Mouse (Mus musculus) CH12.LX (cell line): Measurements from ENCODE around the gene Tmeff1. TPM values are rescaled to one million over a fixed set of nuclear protein-coding genes. Genes with fewer than 3 reads are reported as not detected.

Experiments used
- DNase-seq: peaks from one replicate; pipeline ENCODE4 v3.0.0-alpha.2; 2013; ENCODE audit errors: extremely low read depth
- H3K27ac ChIP-seq: 2 replicates; pipeline ENCODE4 v1.5.1; 2012; ENCODE audit warnings: low read depth, mild to moderate bottlenecking, control low read depth, moderate library complexity; ENCODE audit not compliant: insufficient read depth
- H3K27me3 ChIP-seq: replicated peaks from 2 replicates; pipeline ENCODE3; 2012; ENCODE audit warnings: inconsistent platforms
- H3K36me3 ChIP-seq, 2 experiments: replicated peaks in 1 of 2; 2 replicates each; pipeline versions ENCODE3 to v1.6.1; 2012; ENCODE audit warnings: inconsistent platforms in 1 of 2, low read length in 1 of 2, mild to moderate bottlenecking in 1 of 2, mixed read lengths in 1 of 2, moderate library complexity in 1 of 2; ENCODE audit not compliant: control insufficient read depth in 1 of 2, insufficient read depth in 1 of 2
- H3K4me1 ChIP-seq, 2 experiments: 2 replicates each; pipeline ENCODE4 v1.6.1; 2012; ENCODE audit warnings: inconsistent platforms in 1 of 2, moderate library complexity in 1 of 2; ENCODE audit not compliant: insufficient read depth in 2 of 2, control insufficient read depth in 1 of 2
- H3K4me2 ChIP-seq: 2 replicates; pipeline ENCODE4 v1.6.1; 2012; ENCODE audit warnings: low read depth, mild to moderate bottlenecking, control low read depth; ENCODE audit not compliant: poor library complexity, insufficient read depth, severe bottlenecking
- H3K4me3 ChIP-seq, 3 experiments: fragments of 150-350 bp in 1 of 3; sonication (generic) in 1 of 3; replicated peaks in 1 of 3; 2 replicates each; pipeline versions ENCODE3 to v1.5.1; 2011 to 2012; ENCODE audit warnings: low read depth in 2 of 3, low read length in 2 of 3, mild to moderate bottlenecking in 2 of 3, moderate library complexity in 2 of 3, control low read depth in 1 of 3, improper control_type of control experiment in 1 of 3, inconsistent platforms in 1 of 3, mixed read lengths in 1 of 3; ENCODE audit not compliant: poor library complexity in 1 of 3
- H3K79me2 ChIP-seq: replicated peaks from 2 replicates; pipeline ENCODE4 v1.6.1; 2012; ENCODE audit warnings: mild to moderate bottlenecking, moderate library complexity; ENCODE audit not compliant: control insufficient read depth, poor library complexity, insufficient read depth, severe bottlenecking; ENCODE audit errors: extremely low read depth
- H3K9ac ChIP-seq: 2 replicates; pipeline ENCODE4 v1.6.1; 2012; ENCODE audit warnings: low read depth, mild to moderate bottlenecking, control low read depth, moderate library complexity; ENCODE audit not compliant: insufficient read depth
- H3K9me3 ChIP-seq: replicated peaks from 2 replicates; pipeline ENCODE3; 2012; ENCODE audit warnings: low read length, inconsistent platforms, mixed read lengths
- CHD2 ChIP-seq: IDR thresholded peaks from 2 replicates; pipeline ENCODE4 v1.6.1; 2011; ENCODE audit warnings: low read length, improper control_type of control experiment
- CTCF ChIP-seq, 2 experiments: IDR thresholded peaks in 1 of 2; conservative IDR thresholded peaks in 1 of 2; 2 replicates each; pipeline ENCODE4 v1.5.1; 2011 to 2012; ENCODE audit warnings: low read depth in 2 of 2, low read length in 2 of 2, improper control_type of control experiment in 1 of 2, inconsistent platforms in 1 of 2, mild to moderate bottlenecking in 1 of 2, moderate library complexity in 1 of 2
- EP300 ChIP-seq: IDR thresholded peaks from 2 replicates; pipeline ENCODE4 v1.6.1; 2011; ENCODE audit warnings: low read length, improper control_type of control experiment
- ETS1 ChIP-seq: conservative IDR thresholded peaks from 2 replicates; pipeline ENCODE4 v1.6.1; 2012; ENCODE audit warnings: low read depth, mild to moderate bottlenecking, inconsistent platforms, low read length, improper control_type of control experiment, moderate library complexity
- GABPA ChIP-seq: IDR thresholded peaks from 2 replicates; pipeline ENCODE4 v1.6.1; 2012; ENCODE audit warnings: low read depth, low read length, improper control_type of control experiment, inconsistent platforms; ENCODE audit not compliant: insufficient replicate concordance
- HCFC1 ChIP-seq: IDR thresholded peaks from 2 replicates; pipeline ENCODE4 v1.6.1; 2012; ENCODE audit warnings: low read depth, mild to moderate bottlenecking, inconsistent platforms, low read length, improper control_type of control experiment
- IRF4 ChIP-seq: IDR thresholded peaks from 2 replicates; pipeline ENCODE4 v1.6.1; 2014; ENCODE audit warnings: low read depth, mild to moderate bottlenecking, inconsistent platforms, low read length, improper control_type of control experiment
- KAT2A ChIP-seq: IDR thresholded peaks from 2 replicates; pipeline ENCODE4 v1.6.1; 2012; ENCODE audit warnings: low read length, improper control_type of control experiment, inconsistent platforms; ENCODE audit not compliant: insufficient replicate concordance
- MAX ChIP-seq: IDR thresholded peaks from 2 replicates; pipeline ENCODE4 v1.6.1; 2011; ENCODE audit warnings: low read length, improper control_type of control experiment
- MXI1 ChIP-seq: IDR thresholded peaks from 2 replicates; pipeline ENCODE4 v1.6.1; 2011; ENCODE audit warnings: mild to moderate bottlenecking, low read depth, low read length, improper control_type of control experiment
- NELFE ChIP-seq: IDR thresholded peaks from 2 replicates; pipeline ENCODE4 v1.6.1; 2011; ENCODE audit warnings: low read depth, low read length, improper control_type of control experiment
- NRF1 ChIP-seq: IDR thresholded peaks from 2 replicates; pipeline ENCODE4 v1.6.1; 2014; ENCODE audit warnings: low read depth, mild to moderate bottlenecking, inconsistent platforms, low read length, improper control_type of control experiment, moderate library complexity
- PAX5 ChIP-seq: IDR thresholded peaks from 2 replicates; pipeline ENCODE4 v1.6.1; 2012; ENCODE audit warnings: low read length, inconsistent platforms, mixed read lengths
- POLR2A ChIP-seq: IDR thresholded peaks from 2 replicates; pipeline ENCODE4 v1.6.1; 2011; ENCODE audit warnings: low read depth, mild to moderate bottlenecking, improper control_type of control experiment, low read length
- RAD21 ChIP-seq: IDR thresholded peaks from 2 replicates; pipeline ENCODE4 v1.6.1; 2011; ENCODE audit warnings: low read depth, mild to moderate bottlenecking, low read length, improper control_type of control experiment, moderate library complexity
- SMC3 ChIP-seq: IDR thresholded peaks from 2 replicates; pipeline ENCODE4 v1.6.1; 2011; ENCODE audit warnings: low read depth, low read length, improper control_type of control experiment
- TBP ChIP-seq: conservative IDR thresholded peaks from 2 replicates; pipeline ENCODE4 v1.6.1; 2011; ENCODE audit warnings: low read depth, low read length, improper control_type of control experiment
- UBTF ChIP-seq: IDR thresholded peaks from 2 replicates; pipeline ENCODE4 v1.6.1; 2012; ENCODE audit warnings: low read depth, mild to moderate bottlenecking, inconsistent platforms, low read length, improper control_type of control experiment, moderate library complexity
- USF1 ChIP-seq: IDR thresholded peaks from 2 replicates; pipeline ENCODE4 v1.6.1; 2014; ENCODE audit warnings: low read depth, mild to moderate bottlenecking, inconsistent platforms, low read length, improper control_type of control experiment
- ZMIZ1 ChIP-seq: IDR thresholded peaks from 2 replicates; pipeline ENCODE4 v1.6.1; 2012; ENCODE audit warnings: low read depth, mild to moderate bottlenecking, inconsistent platforms, low read length, improper control_type of control experiment
- ZNF384 ChIP-seq: IDR thresholded peaks from 2 replicates; pipeline ENCODE4 v1.6.1; 2012; ENCODE audit warnings: low read depth, low read length, improper control_type of control experiment, inconsistent platforms
- dilution Hi-C: fragments of 300-500 bp; cut with MboI; formaldehyde crosslinking; loops from 2 replicates; pipeline ENCODE4 v1.14.3; 2020; ENCODE audit warnings: low sequenced_read_pairs; ENCODE audit not compliant: extremely low pct_unique_long_range_greater_than_20kb, extremely low pct_ligation_motif_present
- in situ Hi-C: fragments of 300-500 bp; cut with MboI; formaldehyde crosslinking; loops from 3 replicates; pipeline ENCODE4 v1.14.3; 2019; ENCODE audit warnings: low sequenced_read_pairs, low pct_ligation_motif_present, low pct_unique_long_range_greater_than_20kb, mixed read lengths
- polyA plus RNA-seq: library from polyadenylated mRNA; unstranded; fragments of >175 nt; gene quantifications from 2 replicates; pipeline ENCODE4 v1.2.1, GENCODE M21; 2012; ENCODE audit warnings: low read depth; ENCODE audit not compliant: insufficient read length
- total RNA-seq, 2 experiments: library from RNA; depleted of rRNA; stranded (reverse); fragments of 300-350 nt in 1 of 2; fragments of >200 nt in 1 of 2; gene quantifications; 2 replicates each; pipeline ENCODE4 v1.2.3; 2012 to 2014

The Tmeff1 gene
- total and polyA plus RNA-seq, 3 experiments, result 23.3 to 32.4 (median 29.6) TPM

- in situ Hi-C loops, result no loop called here
- no peak overlapping the region for H3K9ac ChIP-seq
- dilution Hi-C loops, result no loop called here
- peaks cover 11 to 49% of the 10 kb centered on the region in 2 experiments for H3K4me1 ChIP-seq
- no peak overlapping the region for H3K27ac ChIP-seq
- H3K36me3 ChIP-seq, result peaks cover 7 to 51% of the 10 kb centered on the region in 2 experiments
- H3K4me2 ChIP-seq, result no peak overlapping the region
- H3K79me2 ChIP-seq, result peaks cover 13% of the 10 kb centered on the region
- no peak overlapping the region for H3K4me3 ChIP-seq
- no peaks in the 10 kb centered on the region for H3K9me3 ChIP-seq
- no peaks in the 10 kb centered on the region for H3K27me3 ChIP-seq
- no peak for DNase-seq
- TF ChIP-seq ETS1, result no peak
- TF ChIP-seq MAX, result no peak
- no peak for TF ChIP-seq CTCF (conservative IDR thresholded peaks at IDR 0.05 in 1 of 2, IDR thresholded peaks at IDR 0.05 in 1 of 2; ENCODE audit: low read depth in 2 of 2, low read length in 2 of 2)
- no peak for TF ChIP-seq EP300
- no peak for TF ChIP-seq SMC3
- TF ChIP-seq IRF4, result no peak
- TF ChIP-seq USF1, result no peak
- no peak for TF ChIP-seq CHD2
- no peak for TF ChIP-seq ZNF384
- TF ChIP-seq KAT2A, result no peak
These were observed 92.8 kb downstream of the Tmeff1 start for GRCm38 (mm10) chr4:48677812-48678211.

DNA sequence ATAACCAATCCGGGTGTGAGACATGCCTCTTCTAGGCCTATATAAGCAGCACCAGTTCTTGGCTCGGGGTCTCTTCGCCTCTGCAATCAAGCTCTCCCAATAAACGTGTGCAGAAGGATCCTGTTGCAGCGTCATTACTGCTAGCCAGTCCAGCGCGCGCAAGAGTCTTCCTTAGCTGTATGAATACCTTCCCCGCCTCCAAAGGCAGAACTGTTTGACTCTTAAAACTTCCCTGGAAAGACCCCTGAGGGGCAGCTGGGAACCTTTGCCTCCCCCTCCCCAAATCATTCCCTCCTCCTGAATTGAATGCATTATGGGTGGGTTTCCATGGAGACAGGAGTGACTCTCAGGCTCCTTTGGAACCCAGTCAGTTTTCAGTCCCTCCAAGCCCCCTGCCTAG lies 93.8 kb downstream of the Tmeff1 start:
- dilution Hi-C loops (no loop called here), in situ Hi-C loops (no loop called here)
- Histone ChIP-seq H3K79me2 (peaks cover 19% of the 10 kb centered on the region), H3K4me3 (no peak overlapping the region), H3K27me3 (no peaks in the 10 kb centered on the region), H3K4me2 (no peak overlapping the region), H3K36me3 (peaks cover 6 to 45% of the 10 kb centered on the region in 2 experiments), H3K9me3 (no peaks in the 10 kb centered on the region), H3K27ac (no peak overlapping the region), H3K4me1 (peaks cover 11 to 49% of the 10 kb centered on the region in 2 experiments), H3K9ac (no peak overlapping the region)
- no peak for DNase-seq
- TF ChIP-seq GABPA (no peak), HCFC1 (no peak), TBP (no peak), NELFE (no peak), MAX (no peak), CTCF (conservative IDR thresholded peaks at IDR 0.05 in 1 of 2, IDR thresholded peaks at IDR 0.05 in 1 of 2; ENCODE audit: low read depth in 2 of 2, low read length in 2 of 2) (no peak), UBTF (no peak), NRF1 (no peak), POLR2A (no peak), MXI1 (no peak), RAD21 (no peak), PAX5 (no peak), ZMIZ1 (no peak)
